Mouse (Mus musculus) leukemia stem cell, adult 10-12 weeks (primary cell): ENCODE results near the gene Ica1. TPM values are rescaled to one million over a fixed set of nuclear protein-coding genes. Genes with fewer than 3 reads are reported as not detected.

ENCODE experiments used
- polyA plus RNA-seq: library from polyadenylated mRNA; stranded (reverse); fragments of >175 nt; gene quantifications from 2 replicates; pipeline ENCODE4 v1.2.3, GENCODE M21; 2012; ENCODE audit warnings: low replicate concordance

The Ica1 gene
- 1.4 and 1.6 TPM in 2 replicates for polyA plus RNA-seq

DNA sequence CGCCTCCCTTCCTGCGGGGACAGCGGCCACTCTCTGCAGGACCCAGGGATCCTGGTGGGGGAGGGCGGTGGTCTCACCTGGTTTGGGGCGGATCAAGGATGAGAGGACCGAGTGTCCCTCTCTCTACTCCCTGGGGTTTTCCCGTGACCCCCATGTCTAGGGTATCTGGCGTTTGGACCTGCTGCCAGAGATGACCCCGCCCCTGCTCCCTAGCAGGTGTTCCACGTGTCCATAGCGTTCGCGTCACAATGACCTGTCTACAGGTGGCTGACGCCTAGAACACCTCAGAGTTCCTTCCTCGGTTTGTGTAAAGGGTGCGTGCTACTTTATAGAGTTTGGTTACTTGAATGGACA is at the start of gene Ica1:
TSS of gene Ica1 (minus strand) at position 193 of the 354 bp plus-strand sequence.

Other genes starting within 250 kb of the Ica1 start
- gene Nxph1, start 169.9 kb upstream of the Ica1 start, polyA plus RNA-seq = 0.09 TPM in 1 of 2 replicates, not detected in the other